Mouse (Mus musculus) erythroblast, embryonic 14.5 days (primary cell): ENCODE data around the gene Gm17428.

Experiments
- GATA1 ChIP-seq: IDR thresholded peaks from 2 replicates; pipeline ENCODE4 v1.6.1; 2012; ENCODE audit warnings: low read length, inconsistent platforms, mixed read lengths
- TAL1 ChIP-seq: IDR thresholded peaks from 3 replicates; pipeline ENCODE4 v1.6.1; 2012; ENCODE audit warnings: low read length, inconsistent platforms, mixed read lengths

- TF ChIP-seq GATA1: no peak
- TF ChIP-seq TAL1: no peak
Observed at GRCm38 (mm10) chr14:54960769-54961168, 16.0 kb upstream of the Gm17428 start.
